Mouse (Mus musculus) small intestine, adult 10 weeks (tissue): ENCODE data around the gene Dars2. TPM values are rescaled to one million over a fixed set of nuclear protein-coding genes. Genes with fewer than 3 reads are reported as not detected.

Experiments
- polyA plus RNA-seq: library from polyadenylated mRNA; stranded (reverse); fragments of 350-450 nt; fragmentation: Illumina TruSeq; extraction: RNeasy Lipid Tissue Mini Kit (QIAGEN cat#74804); gene quantifications from one replicate; pipeline ENCODE4 v1.2.3, GENCODE M21; 2014; ENCODE audit warnings: low replicate concordance

Gene Dars2
- 12.8 TPM for polyA plus RNA-seq

GRCm38 (mm10) chr1:161070352-161071271 is at the start of gene Dars2, which contains the start of gene Cenpl:
Gene Dars2 (minus strand): TSS chr1:161070658.
Gene Cenpl (plus strand): TSS chr1:161070713.

DNA sequence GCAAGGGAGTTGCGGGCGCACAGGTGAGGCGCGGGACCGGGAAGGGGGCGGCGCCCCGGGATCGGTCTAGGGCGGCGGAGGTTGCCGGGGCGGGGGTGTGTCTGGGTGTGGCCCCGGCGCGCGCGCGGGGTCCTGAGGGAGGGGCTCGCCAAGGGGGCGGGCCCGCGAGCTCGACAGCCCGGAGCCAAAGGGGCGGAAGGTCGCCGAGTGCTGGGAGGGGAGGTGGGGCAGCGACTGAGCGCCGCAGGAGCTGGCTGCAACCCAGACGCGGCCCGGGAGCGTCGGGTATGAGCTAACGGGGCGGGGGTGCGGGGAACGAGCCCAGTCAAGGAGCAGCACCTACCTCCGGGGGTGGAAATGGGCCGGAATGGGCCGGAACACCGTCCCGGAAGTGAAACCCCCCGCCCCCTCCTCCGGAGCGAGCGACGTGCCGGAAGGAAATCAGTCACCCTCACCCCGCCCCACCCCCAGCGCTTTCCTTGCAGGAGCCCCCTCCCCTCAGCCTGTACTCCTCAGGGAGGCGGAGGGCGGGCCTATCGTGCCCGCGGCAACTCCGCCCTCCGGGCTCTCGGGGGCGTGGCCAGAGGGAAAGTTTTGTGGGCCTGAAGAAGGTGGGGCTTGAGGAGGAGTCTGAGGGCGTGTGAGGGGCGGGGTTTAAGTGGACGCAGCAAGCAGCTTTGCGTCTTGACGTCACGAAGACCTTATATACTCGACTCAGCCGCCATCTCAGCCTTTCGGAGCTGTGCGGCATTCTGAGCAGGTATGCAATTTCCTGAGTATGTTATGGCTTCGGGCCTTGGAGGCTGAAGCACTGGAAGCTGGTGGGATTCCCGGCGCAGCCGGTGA is 35.8 kb downstream of the Dars2 start, which contains the start of gene Zbtb37:
Gene Zbtb37 (minus strand): TSS at position 415 of the 846 bp plus-strand sequence.

Other genes with a start within 250 kb of the Dars2 start
- 33.2 TPM for gene Rc3h1, start 164.2 kb downstream of the Dars2 start, polyA plus RNA-seq
- gene Serpinc1, start 92.1 kb downstream of the Dars2 start, polyA plus RNA-seq, result 1.2 TPM
- gene Zbtb37, start 35.8 kb downstream of the Dars2 start, polyA plus RNA-seq, result 4.3 TPM
- gene Cenpl, start 55 bp upstream of the Dars2 start, polyA plus RNA-seq, result 46.5 TPM
- 21.8 TPM for gene Klhl20, start 60.9 kb upstream of the Dars2 start, polyA plus RNA-seq
- gene Ankrd45, start 72.0 kb upstream of the Dars2 start, polyA plus RNA-seq, result 0.33 TPM
- not detected for gene Tex50, start 88.7 kb upstream of the Dars2 start, polyA plus RNA-seq
- gene Prdx6, start 180.6 kb upstream of the Dars2 start, polyA plus RNA-seq, result 184 TPM